Mouse (Mus musculus): ENCODE measurements around the gene Sco2. TPM values are rescaled to one million over a fixed set of nuclear protein-coding genes. Genes with fewer than 3 reads are reported as not detected.

The Sco2 gene
- polyA plus RNA-seq, 1 experiment from 2014 or later = 9.7 TPM

GRCm38 (mm10) chr15:89339696-89340095, 34.0 kb downstream of the Sco2 start:
- Histone ChIP-seq H3K9ac (replicated peaks; ENCODE audit: low read length) (no peak overlapping the region), H3K4me3 (ENCODE audit: low read length) (no peak overlapping the region), H3K4me1 (ENCODE audit: insufficient read depth, low read length) (no peaks in the 10 kb centered on the region), H3K27me3 (ENCODE audit: insufficient read depth, low read length) (no peaks in the 10 kb centered on the region), H3K36me3 (ENCODE audit: insufficient read depth, low read length) (no peaks in the 10 kb centered on the region), H3K9me3 (ENCODE audit: low read length) (no peaks in the 10 kb centered on the region), H3K27ac (ENCODE audit: low read length) (no peak overlapping the region), H3K4me2 (replicated peaks; ENCODE audit: low read depth, low read length) (no peak overlapping the region)
- WGBS = 83% methylated on average over 2 of the region's 2 CpGs
- ATAC-seq (ENCODE audit: low FRiP score, low TSS enrichment) = no peak

GRCm38 (mm10) chr15:89336422-89336821, 37.2 kb downstream of the Sco2 start:
- H3K9me3 ChIP-seq (ENCODE audit: low read length) = no peaks in the 10 kb centered on the region
- H3K27me3 ChIP-seq (ENCODE audit: insufficient read depth, low read length) = no peaks in the 10 kb centered on the region
- H3K4me2 ChIP-seq (replicated peaks; ENCODE audit: low read depth, low read length) = no peak overlapping the region
- no peak overlapping the region for H3K27ac ChIP-seq (ENCODE audit: low read length)
- 81% methylated on average over 14 of the region's 14 CpGs for WGBS
- no peaks in the 10 kb centered on the region for H3K36me3 ChIP-seq (ENCODE audit: insufficient read depth, low read length)
- no peak for ATAC-seq (ENCODE audit: low FRiP score, low TSS enrichment)
- H3K9ac ChIP-seq (replicated peaks; ENCODE audit: low read length) = no peak overlapping the region
- H3K4me3 ChIP-seq (ENCODE audit: low read length) = no peak overlapping the region
- no peaks in the 10 kb centered on the region for H3K4me1 ChIP-seq (ENCODE audit: insufficient read depth, low read length)

- WGBS = 80% methylated on average over 17 of the region's 17 CpGs
- Histone ChIP-seq H3K4me2 (replicated peaks; ENCODE audit: low read depth, low read length) (no peak overlapping the region), H3K4me3 (ENCODE audit: low read length) (no peak overlapping the region), H3K9me3 (ENCODE audit: low read length) (no peaks in the 10 kb centered on the region), H3K9ac (replicated peaks; ENCODE audit: low read length) (no peak overlapping the region), H3K36me3 (ENCODE audit: insufficient read depth, low read length) (no peaks in the 10 kb centered on the region), H3K27ac (ENCODE audit: low read length) (no peak overlapping the region), H3K27me3 (ENCODE audit: insufficient read depth, low read length) (no peaks in the 10 kb centered on the region), H3K4me1 (ENCODE audit: insufficient read depth, low read length) (no peaks in the 10 kb centered on the region)
- no peak for ATAC-seq (ENCODE audit: low FRiP score, low TSS enrichment)
Measured at GRCm38 (mm10) chr15:89334774-89335537, 38.7 kb downstream of the Sco2 start.

GRCm38 (mm10) chr15:89334271-89334670, 39.4 kb downstream of the Sco2 start, which contains the start of gene Miox:
Gene Miox (plus strand): TSS chr15:89334398.
- H3K9me3 ChIP-seq (ENCODE audit: low read length) = no peaks in the 10 kb centered on the region
- no peaks in the 10 kb centered on the region for H3K27me3 ChIP-seq (ENCODE audit: insufficient read depth, low read length)
- no peak within 1 kb of the TSS for H3K4me2 ChIP-seq (replicated peaks; ENCODE audit: low read depth, low read length)
- no peaks in the 10 kb centered on the region for H3K36me3 ChIP-seq (ENCODE audit: insufficient read depth, low read length)
- no peak for ATAC-seq (ENCODE audit: low FRiP score, low TSS enrichment)
- WGBS = 83% methylated on average over 7 of the region's 7 CpGs
- no peaks in the 10 kb centered on the region for H3K4me1 ChIP-seq (ENCODE audit: insufficient read depth, low read length)
- no peak within 1 kb of the TSS for H3K27ac ChIP-seq (ENCODE audit: low read length)
- H3K9ac ChIP-seq (replicated peaks; ENCODE audit: low read length) = no peak within 1 kb of the TSS
- no peak within 1 kb of the TSS for H3K4me3 ChIP-seq (ENCODE audit: low read length)

- WGBS = 66% methylated on average over 5 of the region's 5 CpGs
- no peak for ATAC-seq (ENCODE audit: low FRiP score, low TSS enrichment)
- peaks cover 9% of the 10 kb centered on the region for H3K27me3 ChIP-seq (ENCODE audit: insufficient read depth, low read length)
- peaks cover 5% of the 10 kb centered on the region; the same call in 1 of the 2 replicates for H3K4me1 ChIP-seq (ENCODE audit: insufficient read depth, low read length)
- no peak overlapping the region for H3K4me2 ChIP-seq (replicated peaks; ENCODE audit: low read depth, low read length)
- no peak overlapping the region for H3K27ac ChIP-seq (ENCODE audit: low read length)
- no peak overlapping the region for H3K4me3 ChIP-seq (ENCODE audit: low read length)
- H3K9me3 ChIP-seq (ENCODE audit: low read length) = no peaks in the 10 kb centered on the region
- H3K36me3 ChIP-seq (ENCODE audit: insufficient read depth, low read length) = no peaks in the 10 kb centered on the region
- no peak overlapping the region for H3K9ac ChIP-seq (replicated peaks; ENCODE audit: low read length)
Measured at GRCm38 (mm10) chr15:89326441-89326840, 47.2 kb downstream of the Sco2 start.

- WGBS = 81% methylated on average over 4 of the region's 4 CpGs
- H3K4me2 ChIP-seq (replicated peaks; ENCODE audit: low read depth, low read length) = peak overlapping the region; percentile 57; the same call in 1 of the 2 replicates
Measured at GRCm38 (mm10) chr15:89323656-89324055, 50.0 kb downstream of the Sco2 start.

GRCm38 (mm10) chr15:89322670-89323522, 50.8 kb downstream of the Sco2 start, which contains the start of gene Adm2:
Gene Adm2 (plus strand): TSS chr15:89322720.
- H3K36me3 ChIP-seq (ENCODE audit: insufficient read depth, low read length) = no peaks in the 10 kb centered on the region
- 4% methylated on average over 24 of the region's 26 CpGs for WGBS
- H3K4me2 ChIP-seq (replicated peaks; ENCODE audit: low read depth, low read length) = peak within 1 kb of the TSS; percentile 57
- no peaks in the 10 kb centered on the region for H3K9me3 ChIP-seq (ENCODE audit: low read length)
- peak within 1 kb of the TSS; percentile 38 for H3K4me3 ChIP-seq (ENCODE audit: low read length)
- peaks cover 5% of the 10 kb centered on the region; the same call in 1 of the 2 replicates for H3K4me1 ChIP-seq (ENCODE audit: insufficient read depth, low read length)
- ATAC-seq (ENCODE audit: low FRiP score, low TSS enrichment) = peak; percentile 67
- H3K9ac ChIP-seq (replicated peaks; ENCODE audit: low read length) = peak within 1 kb of the TSS; percentile 43
- H3K27ac ChIP-seq (ENCODE audit: low read length) = no peak within 1 kb of the TSS
- peaks cover 9% of the 10 kb centered on the region for H3K27me3 ChIP-seq (ENCODE audit: insufficient read depth, low read length)

More at GRCm38 (mm10) chr15:89323656-89324055, 50.0 kb downstream of the Sco2 start:
- ATAC-seq (ENCODE audit: low FRiP score, low TSS enrichment) = no peak
- Histone ChIP-seq H3K27me3 (ENCODE audit: insufficient read depth, low read length) (peaks cover 9% of the 10 kb centered on the region), H3K4me1 (ENCODE audit: insufficient read depth, low read length) (peaks cover 5% of the 10 kb centered on the region; the same call in 1 of the 2 replicates), H3K4me3 (ENCODE audit: low read length) (0 out of 2 replicates have a peak overlapping the region, but pooled peaks have one; percentile 38), H3K36me3 (ENCODE audit: insufficient read depth, low read length) (no peaks in the 10 kb centered on the region), H3K27ac (ENCODE audit: low read length) (no peak overlapping the region), H3K9ac (replicated peaks; ENCODE audit: low read length) (no peak overlapping the region), H3K9me3 (ENCODE audit: low read length) (no peaks in the 10 kb centered on the region)

Other genes with a start within 250 kb of the Sco2 start
- gene Hdac10, start 245.1 kb downstream of the Sco2 start, polyA plus RNA-seq (2015; fragmentation: Nextera tagmentation; extraction: Ambion mirVana) = 23.4 and 25.8 TPM in 2 replicates
- gene Mapk12, start 233.1 kb downstream of the Sco2 start, polyA plus RNA-seq (2015; fragmentation: Nextera tagmentation; extraction: Ambion mirVana) = 15.5 and 16.2 TPM in 2 replicates
- gene Mapk11, start 224.2 kb downstream of the Sco2 start, polyA plus RNA-seq (2015; fragmentation: Nextera tagmentation; extraction: Ambion mirVana) = 16.0 and 16.4 TPM in 2 replicates
- gene Plxnb2, start 193.1 kb downstream of the Sco2 start, polyA plus RNA-seq (2015; fragmentation: Nextera tagmentation; extraction: Ambion mirVana) = 184 and 188 TPM in 2 replicates
- gene Dennd6b, start 177.3 kb downstream of the Sco2 start, polyA plus RNA-seq (2015; fragmentation: Nextera tagmentation; extraction: Ambion mirVana) = 20.4 and 21.9 TPM in 2 replicates
- 24.0 and 26.7 TPM in 2 replicates for gene Ppp6r2, start 162.3 kb downstream of the Sco2 start, polyA plus RNA-seq (2015; fragmentation: Nextera tagmentation; extraction: Ambion mirVana)
- 49.3 and 52.0 TPM in 2 replicates for gene Sbf1, start 58.5 kb downstream of the Sco2 start, polyA plus RNA-seq (2015; fragmentation: Nextera tagmentation; extraction: Ambion mirVana)
- gene Adm2, start 51.1 kb downstream of the Sco2 start, polyA plus RNA-seq (2015; fragmentation: Nextera tagmentation; extraction: Ambion mirVana) = 0.98 and 1.5 TPM in 2 replicates
- gene Miox, start 39.4 kb downstream of the Sco2 start, polyA plus RNA-seq (2015; fragmentation: Nextera tagmentation; extraction: Ambion mirVana) = 17.0 and 28.6 TPM in 2 replicates
- gene Lmf2, start 18.2 kb downstream of the Sco2 start, polyA plus RNA-seq (2015; fragmentation: Nextera tagmentation; extraction: Ambion mirVana) = 68.3 and 79.0 TPM in 2 replicates
- gene Ncaph2, start 18.1 kb downstream of the Sco2 start, polyA plus RNA-seq (2015; fragmentation: Nextera tagmentation; extraction: Ambion mirVana) = 165 and 175 TPM in 2 replicates
- 0.94 and 1.9 TPM in 2 replicates for gene Tymp, start 3.2 kb upstream of the Sco2 start, polyA plus RNA-seq (2015; fragmentation: Nextera tagmentation; extraction: Ambion mirVana)
- 1.1 and 1.6 TPM in 2 replicates for gene Odf3b, start 5.4 kb upstream of the Sco2 start, polyA plus RNA-seq (2015; fragmentation: Nextera tagmentation; extraction: Ambion mirVana)
- gene Klhdc7b, start 11.1 kb upstream of the Sco2 start, polyA plus RNA-seq (2015; fragmentation: Nextera tagmentation; extraction: Ambion mirVana) = 0.04 TPM in 1 of 2 replicates, not detected in the other
- gene Syce3, start 36.7 kb upstream of the Sco2 start, polyA plus RNA-seq (2015; fragmentation: Nextera tagmentation; extraction: Ambion mirVana) = not detected in 2 replicates
- gene Cpt1b, start 52.0 kb upstream of the Sco2 start, polyA plus RNA-seq (2015; fragmentation: Nextera tagmentation; extraction: Ambion mirVana) = 7.4 and 8.1 TPM in 2 replicates
- gene C730034F03Rik, start 55.7 kb upstream of the Sco2 start, polyA plus RNA-seq (2015; fragmentation: Nextera tagmentation; extraction: Ambion mirVana) = 2.8 and 5.0 TPM in 2 replicates
- 0.33 TPM in 1 of 2 replicates, not detected in the other for gene Gm44502, start 55.9 kb upstream of the Sco2 start, polyA plus RNA-seq (2015; fragmentation: Nextera tagmentation; extraction: Ambion mirVana)
- gene Chkb, start 56.1 kb upstream of the Sco2 start, polyA plus RNA-seq (2015; fragmentation: Nextera tagmentation; extraction: Ambion mirVana) = 57.6 and 64.3 TPM in 2 replicates
- gene Mapk8ip2, start 80.1 kb upstream of the Sco2 start, polyA plus RNA-seq (2015; fragmentation: Nextera tagmentation; extraction: Ambion mirVana) = 0.92 and 1.1 TPM in 2 replicates
- gene Arsa, start 103.6 kb upstream of the Sco2 start, polyA plus RNA-seq (2015; fragmentation: Nextera tagmentation; extraction: Ambion mirVana) = 19.2 and 21.1 TPM in 2 replicates
- 1.8 and 2.9 TPM in 2 replicates for gene Shank3, start 125.8 kb upstream of the Sco2 start, polyA plus RNA-seq (2015; fragmentation: Nextera tagmentation; extraction: Ambion mirVana)
- gene Acr, start 194.5 kb upstream of the Sco2 start, polyA plus RNA-seq (2015; fragmentation: Nextera tagmentation; extraction: Ambion mirVana) = 0.15 TPM in 1 of 2 replicates, not detected in the other
- gene Rabl2, start 218.1 kb upstream of the Sco2 start, polyA plus RNA-seq (2015; fragmentation: Nextera tagmentation; extraction: Ambion mirVana) = 56.1 and 59.5 TPM in 2 replicates